Mouse (Mus musculus): ENCODE measurements around the gene Trim31.

DNA sequence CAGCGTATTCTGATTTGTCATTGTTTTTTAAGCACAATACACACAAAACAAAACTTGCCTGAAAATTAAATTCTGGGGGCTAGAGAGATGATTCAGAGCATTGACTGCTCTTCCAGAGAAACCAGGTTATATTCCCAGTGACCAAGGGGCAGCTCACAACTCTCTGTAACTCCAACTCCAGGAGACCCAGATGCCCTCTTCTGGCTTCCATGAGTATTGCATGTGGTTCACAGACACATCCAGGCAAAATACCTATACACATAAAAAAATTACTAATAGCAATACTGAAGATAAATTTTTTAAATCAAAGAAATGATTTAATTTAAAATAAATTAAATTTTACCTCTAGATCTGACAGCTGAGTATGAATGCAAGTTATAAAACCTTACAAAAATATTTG, 1.3 kb upstream of the Trim31 start:
- TF ChIP-seq CTCF (conservative IDR thresholded peaks at IDR 0.05; ENCODE audit: low read length) (peak; percentile 56), POU5F1 (IDR thresholded peaks at IDR 0.05; ENCODE audit: borderline replicate concordance, low read length) (no peak)

All from E14TG2a.4 (cell line).